Mouse (Mus musculus) brain, embryonic 14.5 days (tissue): ENCODE results near the gene Slc15a4.

Experiments
- CTCF ChIP-seq: fragments of 200-500 bp; IDR thresholded peaks from 2 replicates; pipeline ENCODE4 v1.5.1; 2012; ENCODE audit warnings: inconsistent platforms, mild to moderate bottlenecking, moderate library complexity, borderline replicate concordance; ENCODE audit not compliant: insufficient read depth, insufficient read length; ENCODE audit errors: extremely low read depth
- POLR2A ChIP-seq: fragments of 200-500 bp; IDR thresholded peaks from 2 replicates; pipeline ENCODE4 v1.6.1; 2012; ENCODE audit warnings: mild to moderate bottlenecking, inconsistent platforms, borderline replicate concordance; ENCODE audit not compliant: poor library complexity, insufficient read depth, insufficient read length, severe bottlenecking; ENCODE audit errors: extremely low read depth

DNA sequence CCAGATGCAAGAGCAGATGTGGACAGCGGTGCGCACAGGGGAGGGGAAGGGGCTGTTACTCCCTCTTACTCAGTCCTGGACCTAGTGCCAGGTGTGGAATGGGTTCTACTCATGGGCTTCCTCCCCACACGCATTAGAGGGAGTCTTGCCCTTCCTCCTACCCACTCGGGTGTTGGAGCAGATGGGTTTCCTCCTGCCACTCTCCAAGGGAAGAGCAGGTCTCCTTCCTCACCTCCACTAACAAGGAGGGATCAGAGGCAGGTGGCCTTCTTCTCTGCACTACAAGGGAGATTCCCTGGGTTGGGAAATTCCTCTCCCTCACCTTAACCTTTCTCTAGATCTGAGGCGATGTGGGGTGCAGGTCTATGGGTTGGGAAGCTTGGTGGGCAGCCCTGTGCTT, 16.5 kb downstream of the Slc15a4 start:
- TF ChIP-seq POLR2A (no peak), CTCF (no peak)
